Mouse (Mus musculus) cerebellum, adult (tissue): Measurements from ENCODE around the gene Hist1h2ad.
"Not testable (repeated sequence)": the region's sequence is repeated elsewhere in the genome, so short reads cannot be mapped to it uniquely, and the experiment has no call there.

Source experiments
- ATAC-seq: cut with Nextera tagmentation; 2 replicates; pipeline ENCODE4 v1.9.2; 2017; ENCODE audit warnings: mild to moderate bottlenecking, moderate library complexity, mixed read lengths; ENCODE audit not compliant: insufficient number of reproducible peaks, low FRiP score, low TSS enrichment

Hist1h2ad gene

GRCm38 (mm10) chr13:23582219-23583056, 8.3 kb downstream of the Hist1h2ad start:
- no peak for ATAC-seq

- no peak for ATAC-seq
Measured at GRCm38 (mm10) chr13:23583387-23584068, 9.3 kb downstream of the Hist1h2ad start.

GRCm38 (mm10) chr13:23584331-23584730, 10.2 kb downstream of the Hist1h2ad start:
- ATAC-seq, result no peak

GRCm38 (mm10) chr13:23585029-23585441, 10.9 kb downstream of the Hist1h2ad start:
- ATAC-seq, result no peak

GRCm38 (mm10) chr13:23585442-23586098, 11.4 kb downstream of the Hist1h2ad start:
- ATAC-seq, result peak; percentile 91

GRCm38 (mm10) chr13:23586099-23586939, 12.1 kb downstream of the Hist1h2ad start:
- ATAC-seq, result no peak

- ATAC-seq, result no peak
Measured at GRCm38 (mm10) chr13:23586940-23587225, 12.7 kb downstream of the Hist1h2ad start.

GRCm38 (mm10) chr13:23591206-23591605, 17.0 kb downstream of the Hist1h2ad start:
- ATAC-seq, result no peak

GRCm38 (mm10) chr13:23591886-23592285, 17.7 kb downstream of the Hist1h2ad start:
- ATAC-seq, result not testable (repeated sequence)

GRCm38 (mm10) chr13:23592614-23593013, 18.4 kb downstream of the Hist1h2ad start:
- ATAC-seq, result peak; percentile 45; the same call in 1 of the 2 replicates

GRCm38 (mm10) chr13:23593051-23593770, 19.0 kb downstream of the Hist1h2ad start:
- no peak for ATAC-seq

GRCm38 (mm10) chr13:23595185-23595584, 21.0 kb downstream of the Hist1h2ad start:
- ATAC-seq, result no peak

- no peak for ATAC-seq
Measured at GRCm38 (mm10) chr13:23595622-23596372, 21.6 kb downstream of the Hist1h2ad start.

GRCm38 (mm10) chr13:23597957-23598356, 23.8 kb downstream of the Hist1h2ad start:
- peak; percentile 74; the same call in 1 of the 2 replicates for ATAC-seq

GRCm38 (mm10) chr13:23603182-23603699, 29.1 kb downstream of the Hist1h2ad start:
- ATAC-seq, result no peak

GRCm38 (mm10) chr13:23604452-23604851, 30.3 kb downstream of the Hist1h2ad start:
- no peak for ATAC-seq

GRCm38 (mm10) chr13:23605052-23605451, 30.9 kb downstream of the Hist1h2ad start:
- ATAC-seq, result no peak

- ATAC-seq, result no peak
Measured at GRCm38 (mm10) chr13:23609209-23609608, 35.0 kb downstream of the Hist1h2ad start.

GRCm38 (mm10) chr13:23609844-23610243, 35.7 kb downstream of the Hist1h2ad start:
- no peak for ATAC-seq
